Mouse (Mus musculus) spleen, postnatal 36 days (tissue): ENCODE results near the gene Gm3147.
"Not testable (repeated sequence)": the region's sequence is repeated elsewhere in the genome, so short reads cannot be mapped to it uniquely, and the experiment has no call there.

ENCODE experiments used
- DNase-seq, 2 experiments: peaks; one replicate each; pipeline ENCODE4 v3.0.0; 2022; ENCODE audit warnings: low spot score in 2 of 2, mixed read lengths in 1 of 2

Gene Gm3147

DNA sequence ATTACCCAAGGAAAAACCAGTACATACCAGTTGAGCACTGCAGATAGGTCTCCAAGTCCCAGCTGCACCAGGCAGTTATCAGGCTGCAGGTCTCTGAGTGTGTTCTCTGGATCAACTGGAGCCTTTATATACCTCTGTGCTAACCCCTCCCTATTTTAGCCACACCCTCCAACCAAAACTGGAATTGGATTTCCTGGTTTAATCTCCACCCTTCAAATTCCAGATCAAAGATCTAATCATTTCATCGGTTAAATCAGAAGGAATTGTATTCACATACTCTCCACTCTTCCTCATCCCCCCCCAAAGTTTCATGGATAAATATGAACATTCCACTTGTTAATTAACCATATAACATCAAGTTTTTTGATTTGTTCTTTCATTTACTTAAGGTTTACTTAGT, at the start of gene Gm3147:
Gene Gm3147, minus strand, starts transcription at position 101 of the 400 bp plus-strand sequence.
- DNase-seq, result not testable (repeated sequence)

DNA sequence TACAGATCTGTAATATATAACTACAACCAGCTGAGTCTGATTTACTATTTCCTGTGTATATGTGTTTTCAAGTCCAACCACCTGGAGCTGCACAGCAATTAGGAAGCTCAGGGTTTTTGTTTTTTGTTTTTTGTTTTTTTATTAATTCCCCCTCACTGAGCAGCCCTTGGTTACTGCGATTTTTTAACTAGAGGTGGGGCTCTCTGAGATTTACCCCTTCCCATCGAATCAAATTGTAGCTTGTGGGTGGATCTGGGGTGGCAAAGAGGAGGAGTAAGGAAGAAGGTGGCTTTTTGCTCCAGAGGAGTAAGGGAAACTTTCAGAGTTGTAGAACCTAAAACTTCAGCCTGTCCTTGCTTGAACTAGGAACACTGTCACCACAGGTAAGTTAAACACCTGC, 31.9 kb upstream of the Gm3147 start, which contains the start of gene Gm6205:
Gene Gm6205, plus strand, starts transcription at position 301 of the 400 bp plus-strand sequence.
- DNase-seq, result not testable (repeated sequence)

DNA sequence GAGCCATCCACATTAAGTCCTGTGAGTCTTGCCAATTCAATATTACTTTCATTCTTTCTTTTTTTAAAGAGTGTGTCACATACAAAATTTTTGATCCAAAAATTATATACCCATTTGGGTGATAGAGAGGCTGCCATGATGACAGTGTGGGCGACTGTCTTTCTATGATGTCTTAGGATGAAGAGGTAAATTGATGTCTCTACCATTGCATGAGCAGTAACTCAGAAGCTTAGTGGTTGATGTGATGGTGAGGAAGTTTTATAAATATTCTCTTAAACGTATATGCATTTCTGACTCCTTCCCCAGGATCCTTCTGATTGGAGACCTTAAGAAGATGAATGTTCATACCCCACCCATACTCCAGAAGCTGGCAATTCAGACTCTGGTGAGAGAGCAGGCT, 7.5 kb upstream of the Gm3147 start, which contains the start of gene Gm6509:
Gene Gm6509, plus strand, starts transcription at position 301 of the 400 bp plus-strand sequence.
- DNase-seq, result not testable (repeated sequence)
